Mouse (Mus musculus) regulatory T cell (primary cell): ENCODE measurements around the gene Rilp.

Experiments
- in situ Hi-C: fragments of 300-600 bp; cut with MboI, MseI; formaldehyde crosslinking; loops from one replicate; pipeline ENCODE4 v1.15.1; 2025; ENCODE audit warnings: high pct_unique_total_duplicates

Gene Rilp

GRCm38 (mm10) chr11:75557142-75557541 is 47.2 kb downstream of the Rilp start:
- in situ Hi-C loops: no loop called here

GRCm38 (mm10) chr11:75558101-75558500 is 48.2 kb downstream of the Rilp start:
- in situ Hi-C loops: no loop called here

GRCm38 (mm10) chr11:75559870-75560504 is 50.1 kb downstream of the Rilp start:
- in situ Hi-C loops: no loop called here

- in situ Hi-C loops: no loop called here
These were observed 50.9 kb downstream of the Rilp start for GRCm38 (mm10) chr11:75560530-75561409.

- in situ Hi-C loops: no loop called here
These were observed 51.5 kb downstream of the Rilp start for GRCm38 (mm10) chr11:75561410-75561791.
